Mouse (Mus musculus): ENCODE measurements around the gene Prr14.

The Prr14 gene

DNA sequence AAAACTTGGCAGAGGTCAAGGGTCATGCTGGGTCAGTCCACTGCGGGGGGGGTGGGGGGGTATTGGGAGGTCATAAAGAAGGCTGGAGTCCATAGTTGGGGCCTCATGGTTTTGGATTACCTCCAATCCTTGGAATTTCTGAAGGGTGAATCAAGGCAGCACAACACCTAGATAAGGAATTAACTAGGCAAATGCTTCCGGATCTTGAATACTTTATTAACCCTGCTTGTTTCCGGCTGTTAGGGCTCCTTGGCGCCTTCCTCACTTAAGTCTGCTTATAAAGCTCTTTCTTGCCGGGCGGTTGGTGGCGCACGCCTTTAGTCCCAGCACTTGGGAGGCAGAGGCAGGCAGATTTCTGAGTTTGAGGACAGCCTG lies 53.6 kb downstream of the Prr14 start:
- DNase-seq = peak; percentile 12 to 47

DNA sequence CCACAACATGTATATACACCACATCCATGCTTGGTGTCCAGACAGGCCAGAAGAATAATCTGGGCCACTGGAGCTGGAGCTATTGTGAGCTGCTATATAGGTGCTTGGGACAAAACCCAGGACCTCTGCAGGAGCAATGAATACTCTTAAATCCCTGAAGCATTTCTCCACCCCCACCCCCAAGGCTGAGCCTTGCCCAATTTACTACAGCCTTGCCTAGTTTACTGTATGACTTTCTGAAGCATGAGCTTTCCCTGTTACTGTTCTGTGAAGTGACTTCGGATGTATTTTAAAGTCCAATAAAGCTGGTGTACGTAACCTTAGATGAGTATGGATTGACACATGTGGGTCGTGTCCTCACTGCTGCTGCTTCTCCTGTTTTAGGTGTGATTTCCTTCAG lies 54.4 kb downstream of the Prr14 start:
- no peak for DNase-seq

DNA sequence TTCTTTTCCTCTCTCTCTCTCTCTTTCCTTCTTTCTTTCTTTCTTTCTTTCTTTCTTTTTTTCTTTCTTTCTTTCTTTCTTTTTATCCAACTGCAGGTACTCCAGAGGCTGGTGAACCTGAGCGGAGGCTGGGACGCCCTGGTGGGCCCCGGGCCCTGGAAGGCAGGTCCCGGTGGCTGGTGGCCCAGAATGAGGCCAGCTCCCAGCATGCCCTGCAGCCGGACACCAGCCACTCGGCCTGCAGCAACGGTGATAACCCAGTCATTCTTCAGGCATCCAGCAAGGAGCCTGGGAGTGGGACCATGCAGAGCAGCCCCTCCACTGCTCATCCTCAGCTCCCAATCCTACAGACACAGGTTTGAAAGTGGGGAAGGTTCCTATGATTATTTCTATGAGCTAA lies 56.4 kb downstream of the Prr14 start:
- no peak for DNase-seq

DNA sequence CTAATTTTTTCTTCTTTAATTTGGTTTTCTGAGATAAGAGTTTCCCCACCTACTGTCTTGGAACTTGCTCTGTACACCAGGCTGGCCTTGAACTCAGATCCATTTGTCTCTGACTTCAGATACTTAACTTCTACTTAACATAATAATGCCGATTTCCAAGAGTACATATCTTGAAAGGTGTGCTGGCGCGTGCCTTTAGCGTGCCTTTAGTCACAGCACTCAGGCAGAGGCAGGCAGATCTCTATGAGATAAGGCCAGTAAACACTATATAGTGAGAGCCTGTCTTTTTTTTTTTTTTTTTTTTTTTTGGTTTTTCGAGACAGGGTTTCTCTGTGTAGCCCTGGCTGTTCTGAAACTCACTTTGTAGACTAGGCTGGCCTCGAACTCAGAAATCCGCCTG lies 56.9 kb downstream of the Prr14 start:
- no peak for DNase-seq

DNA sequence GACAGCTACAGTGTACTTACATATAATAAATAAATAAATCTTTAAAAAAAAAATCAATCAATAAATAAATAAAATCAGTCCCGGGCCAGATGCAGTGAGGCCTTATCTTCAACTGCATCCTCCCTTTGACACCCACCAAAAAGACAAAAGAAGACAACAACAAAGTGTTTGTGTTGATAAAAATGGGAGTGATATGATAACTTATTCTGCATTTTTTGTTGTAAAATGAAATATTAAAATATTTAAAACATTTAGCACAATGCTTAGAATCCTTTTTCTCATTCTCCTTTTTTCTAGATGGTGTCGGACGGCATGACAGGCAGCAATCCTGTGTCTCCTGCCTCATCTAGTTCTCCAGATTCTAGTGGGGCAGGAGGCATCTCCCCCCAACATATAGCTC lies 59.9 kb downstream of the Prr14 start, which contains the start of gene Gm42715:
Gene Gm42715 (plus strand): TSS at position 301 of the 400 bp plus-strand sequence.
- no peak for DNase-seq

Data from spleen, adult 18-20 months (tissue).